Mouse (Mus musculus) lung, adult 2 months (tissue): ENCODE data around the gene Srpk1.

Experiments
- CTCF ChIP-seq: fragments of 200-500 bp; IDR thresholded peaks from 2 replicates; pipeline ENCODE4 v1.5.1; 2011; ENCODE audit warnings: mild to moderate bottlenecking, low read length, control low read depth; ENCODE audit not compliant: insufficient read depth
- POLR2A ChIP-seq: fragments of 200-500 bp; IDR thresholded peaks from 2 replicates; pipeline ENCODE4 v1.6.1; 2011; ENCODE audit warnings: low read depth, mild to moderate bottlenecking, control low read depth, low read length, borderline replicate concordance; ENCODE audit errors: extremely low read depth

DNA sequence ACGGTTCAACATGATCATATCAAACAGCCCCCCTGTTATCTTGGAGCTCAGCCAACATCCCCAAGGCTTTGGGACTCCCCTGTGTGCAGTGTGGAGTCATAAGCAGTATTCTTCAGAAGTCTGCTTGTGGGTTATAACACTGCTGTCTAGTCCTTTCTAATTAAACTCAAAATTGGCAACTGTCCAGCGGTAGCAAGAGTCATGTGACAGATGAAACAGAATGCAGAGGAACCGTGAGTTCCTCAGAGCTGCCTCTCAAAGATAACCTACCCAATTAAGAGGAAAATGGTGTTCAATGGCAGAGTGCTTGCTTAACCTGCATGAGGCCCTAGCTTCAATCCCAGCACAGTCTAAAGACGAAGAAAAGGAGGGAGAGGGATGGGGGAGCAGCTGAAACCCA is 35.4 kb upstream of the Srpk1 start:
- TF ChIP-seq CTCF (no peak), POLR2A (no peak)
